Mouse (Mus musculus) embryo, embryonic 10.5 days (tissue): ENCODE data around the gene Efcab7.

Experiments
- DNase-seq: peaks from one replicate; pipeline ENCODE4 v3.0.0-alpha.2; 2015; ENCODE audit warnings: low spot score

The Efcab7 gene

GRCm38 (mm10) chr4:99829094-99830073 lies at the start of gene Efcab7:
Gene Efcab7, plus strand, starts transcription at chr4:99829198.
- DNase-seq: peak; percentile 92

GRCm38 (mm10) chr4:99792365-99792764 lies 36.6 kb upstream of the Efcab7 start:
- peak; percentile 21 for DNase-seq

DNA sequence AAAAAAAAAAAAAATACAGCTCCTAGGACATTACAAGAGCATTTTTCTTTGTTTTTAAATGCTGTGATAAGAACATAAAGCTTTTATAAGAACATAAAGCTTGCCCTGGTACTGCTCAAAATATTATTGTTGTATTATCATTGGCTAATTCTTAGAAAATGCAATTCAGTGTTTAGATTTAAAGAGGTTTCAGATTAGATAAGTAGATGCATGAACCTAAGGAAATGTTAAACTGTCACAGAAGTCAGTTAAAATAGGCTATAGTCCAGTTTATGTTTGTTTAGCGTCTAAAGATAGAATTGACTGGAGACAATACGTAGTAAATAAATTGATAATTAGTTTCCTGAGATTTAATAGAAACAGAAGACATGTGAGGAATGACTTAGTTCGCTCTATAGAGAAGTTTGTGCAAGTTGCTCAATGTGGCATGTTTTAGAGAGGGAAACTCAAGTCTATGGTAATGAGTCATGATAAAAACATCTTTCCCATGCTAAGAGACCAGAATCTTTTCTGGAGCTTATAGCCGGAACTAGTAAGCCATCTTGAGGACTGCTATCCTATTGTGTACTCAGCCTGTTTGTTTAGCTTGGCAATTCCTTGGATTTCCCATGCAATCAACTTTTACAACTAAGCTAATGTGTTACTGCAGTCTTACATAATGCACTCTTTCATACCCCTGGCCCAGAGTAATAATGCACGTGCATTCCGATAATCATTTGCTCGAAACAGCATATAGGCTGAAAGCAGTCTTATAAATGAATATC lies 12.1 kb upstream of the Efcab7 start:
- DNase-seq: no peak

- no peak for DNase-seq
These were observed 661 bp upstream of the Efcab7 start for GRCm38 (mm10) chr4:99828337-99828736.

GRCm38 (mm10) chr4:99828739-99829093 lies 282 bp upstream of the Efcab7 start:
- DNase-seq: no peak

- peak; percentile 64 for DNase-seq
These were observed 52.9 kb downstream of the Efcab7 start for GRCm38 (mm10) chr4:99881882-99882281.

- DNase-seq: no peak
These were observed 53.4 kb downstream of the Efcab7 start for GRCm38 (mm10) chr4:99882405-99882804.

GRCm38 (mm10) chr4:99913894-99914451 lies 85.0 kb downstream of the Efcab7 start:
- DNase-seq: peak; percentile 76

DNA sequence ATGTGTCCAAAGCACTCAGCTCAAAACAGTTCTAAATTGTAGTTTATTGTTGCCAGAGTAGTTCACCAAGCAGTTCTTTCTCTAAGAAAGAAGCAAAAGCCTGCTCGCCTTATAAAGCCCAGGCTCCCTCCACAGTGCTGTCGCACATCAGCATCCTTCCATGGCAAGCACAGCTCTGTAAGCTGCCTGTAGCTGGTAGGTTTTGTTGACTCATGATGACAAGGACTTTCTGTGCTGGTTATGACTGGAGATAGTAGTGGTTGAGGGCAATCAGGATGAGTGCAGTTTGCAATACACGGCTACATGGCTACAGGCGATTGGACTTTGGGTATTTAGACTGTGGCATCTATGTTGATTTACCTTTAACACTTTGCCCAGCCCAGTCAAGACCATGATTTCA lies 97.4 kb downstream of the Efcab7 start:
- no peak for DNase-seq

- DNase-seq: peak; percentile 17
These were observed 99.5 kb downstream of the Efcab7 start for GRCm38 (mm10) chr4:99928521-99928920.

- peak; percentile 84 for DNase-seq
These were observed 100.2 kb downstream of the Efcab7 start, which contains the start of gene Pgm1 for GRCm38 (mm10) chr4:99929149-99929612. Gene Pgm1, plus strand, starts transcription at chr4:99929414.

GRCm38 (mm10) chr4:99929613-99930517 lies 100.9 kb downstream of the Efcab7 start, which contains the start of gene Itgb3bp:
Gene Itgb3bp, minus strand, starts transcription at chr4:99929813.
- peak; percentile 81 for DNase-seq

GRCm38 (mm10) chr4:99930518-99931239 lies 101.7 kb downstream of the Efcab7 start:
- DNase-seq: peak; percentile 7

DNA sequence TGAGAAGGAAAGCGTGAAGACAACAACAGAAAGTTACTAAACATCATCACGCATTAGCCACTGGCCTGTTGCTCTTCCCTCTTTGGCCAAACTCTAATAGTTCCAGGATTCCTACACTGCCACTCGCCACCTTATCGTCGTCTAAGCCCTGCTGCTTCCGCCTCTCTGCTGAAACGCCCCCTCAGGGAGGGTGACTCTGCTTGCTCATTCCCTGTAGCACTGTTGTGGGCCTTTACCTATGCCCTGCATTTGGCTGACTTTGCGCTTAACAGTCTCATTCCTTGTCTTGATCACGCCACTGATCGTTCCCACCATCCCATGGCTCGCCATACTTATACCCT lies 102.2 kb downstream of the Efcab7 start:
- DNase-seq: peak; percentile 7

GRCm38 (mm10) chr4:99931807-99932206 lies 102.8 kb downstream of the Efcab7 start:
- DNase-seq: no peak

DNA sequence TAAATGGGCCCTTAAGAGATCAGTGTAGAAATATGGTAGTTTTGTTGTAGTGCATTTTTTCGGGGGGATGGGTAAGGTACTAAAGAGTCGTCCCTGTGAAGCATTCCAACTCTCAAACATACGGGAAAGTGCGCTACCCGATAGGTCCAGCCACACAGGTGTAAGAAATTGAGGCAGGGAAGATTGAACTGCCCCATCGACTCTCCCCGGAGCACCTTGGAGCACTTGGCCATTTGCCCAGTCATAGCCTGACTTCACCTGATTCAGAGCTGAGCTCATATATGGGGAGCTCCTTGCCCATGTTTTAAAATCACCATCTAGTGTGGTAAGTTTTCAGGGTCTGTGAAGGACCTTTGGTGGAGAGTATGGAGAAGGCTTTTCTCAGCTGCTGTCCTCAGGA lies 105.9 kb downstream of the Efcab7 start:
- DNase-seq: no peak

DNA sequence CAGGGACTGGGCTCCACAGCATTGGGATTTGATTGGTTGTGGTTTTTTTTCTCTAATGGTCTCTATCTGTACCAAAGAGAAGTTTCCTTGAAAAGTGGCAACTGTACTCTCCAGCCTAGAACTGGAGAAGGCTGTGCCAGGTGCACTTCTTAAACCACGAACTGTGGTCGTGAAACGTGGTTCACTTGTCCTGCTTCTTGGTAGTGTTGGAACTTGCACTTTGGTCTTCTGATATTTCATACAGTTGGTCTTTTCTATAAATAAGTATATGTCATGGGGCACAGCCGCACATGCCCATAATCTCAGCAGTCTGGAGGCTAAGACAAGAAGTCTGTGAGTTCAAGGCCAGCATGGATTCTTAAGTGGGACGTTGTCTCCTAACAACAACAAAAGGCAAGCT lies 107.3 kb downstream of the Efcab7 start:
- DNase-seq: no peak

DNA sequence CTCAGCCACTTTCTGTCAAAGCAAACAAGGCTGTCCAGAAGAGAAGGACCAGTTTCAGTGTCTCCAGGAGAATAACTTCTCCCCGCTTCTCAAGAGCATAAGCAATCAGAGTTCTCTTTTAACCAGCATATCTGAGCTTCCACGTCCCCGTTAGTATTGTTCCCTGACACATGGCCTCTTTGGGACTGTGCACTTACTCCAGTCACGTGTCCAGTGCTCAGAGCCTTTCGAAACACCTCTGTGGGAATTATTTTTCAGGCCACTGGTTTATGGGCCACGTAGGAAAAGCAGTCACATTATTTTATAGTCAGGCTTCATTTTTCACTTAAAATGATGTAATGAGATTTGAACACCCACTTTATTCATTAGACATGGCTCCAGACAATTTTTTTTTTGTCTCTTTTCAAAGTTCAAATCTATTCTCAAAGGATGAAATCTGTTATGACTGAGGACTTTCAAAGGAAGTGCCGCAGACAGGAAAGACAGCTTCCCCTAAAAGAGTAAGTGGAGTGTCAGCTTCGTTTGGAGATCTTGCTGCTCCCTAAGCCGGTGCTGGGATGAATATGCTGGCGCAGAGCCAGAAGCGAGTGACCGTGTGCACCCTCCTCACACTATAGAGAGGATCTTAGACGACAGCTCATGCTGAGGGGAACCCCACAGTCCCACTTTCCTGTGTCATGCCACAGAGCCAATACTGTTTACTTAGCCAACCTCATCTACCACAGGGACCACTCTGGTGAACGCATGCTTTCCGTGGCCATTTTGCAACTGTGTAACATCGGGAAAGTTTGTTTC lies 110.9 kb downstream of the Efcab7 start:
- no peak for DNase-seq

DNA sequence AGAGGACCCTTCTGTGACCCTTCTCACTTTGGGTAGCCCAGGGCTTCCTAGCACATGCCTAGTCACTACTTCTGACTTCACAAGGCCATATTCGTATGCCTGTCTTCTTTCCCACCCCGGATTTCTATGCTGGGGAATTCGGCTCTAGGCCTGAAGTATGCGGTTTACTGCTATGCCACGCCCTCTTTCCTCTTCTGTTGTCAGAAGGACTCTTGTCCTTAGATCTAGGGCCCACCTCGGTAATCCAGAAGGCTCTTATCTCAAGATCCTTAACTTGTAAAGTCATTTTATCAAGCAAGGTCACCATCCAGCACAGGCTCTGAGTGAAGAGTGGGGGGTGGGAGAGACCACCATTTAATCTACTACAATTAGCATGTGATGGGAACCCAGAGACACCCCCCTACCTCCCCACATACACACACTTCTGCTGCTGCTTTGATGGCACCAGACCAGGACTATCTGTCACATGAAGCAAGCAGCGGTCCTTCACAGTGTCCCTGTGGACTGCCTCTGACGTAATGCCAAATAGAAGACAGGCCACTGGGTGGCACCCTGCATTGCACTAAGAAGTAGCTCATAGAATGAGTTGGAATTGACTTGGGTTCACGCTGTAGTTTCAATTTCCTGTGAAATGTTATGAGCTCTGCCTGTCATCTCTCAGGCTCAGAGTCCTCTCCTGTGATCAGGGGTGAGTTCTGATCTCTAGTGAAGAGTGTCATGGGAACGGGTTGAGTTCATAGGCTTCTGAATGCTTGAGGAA lies 112.8 kb downstream of the Efcab7 start:
- DNase-seq: no peak
